Mouse (Mus musculus) spleen, adult 2 months (tissue): ENCODE measurements around the gene Efcab5.

Source experiments
- CTCF ChIP-seq: fragments of 200-500 bp; IDR thresholded peaks from 2 replicates; pipeline ENCODE4 v1.5.1; 2011; ENCODE audit warnings: mild to moderate bottlenecking, inconsistent platforms; ENCODE audit not compliant: insufficient read depth, insufficient read length, insufficient replicate concordance; ENCODE audit errors: extremely low read depth
- POLR2A ChIP-seq: fragments of 200-500 bp; IDR thresholded peaks from 2 replicates; pipeline ENCODE4 v1.6.1; 2011; ENCODE audit warnings: low read depth, low read length, inconsistent platforms

GRCm38 (mm10) chr11:77111141-77111540 is 77.6 kb downstream of the Efcab5 start:
- TF ChIP-seq CTCF (no peak), POLR2A (no peak)
